Mouse (Mus musculus) gastrocnemius, adult 8-10 months (tissue): ENCODE results near the gene Cspg4. TPM values are rescaled to one million over a fixed set of nuclear protein-coding genes. Genes with fewer than 3 reads are reported as not detected.
"Not testable (repeated sequence)": the region's sequence is repeated elsewhere in the genome, so short reads cannot be mapped to it uniquely, and the experiment has no call there.

Experiments
- DNase-seq, 2 experiments: peaks; one replicate each; pipeline ENCODE4 v3.0.0; 2022; ENCODE audit warnings: low spot score in 2 of 2
- total RNA-seq, 4 experiments: library from RNA; stranded (reverse); gene quantifications; 2 replicates each; pipeline ENCODE4 v1.2.4; 2022

Cspg4 gene
- total RNA-seq, 4 experiments from 2014 or later, result 3.2 to 5.4 (median 4.2) TPM

DNA sequence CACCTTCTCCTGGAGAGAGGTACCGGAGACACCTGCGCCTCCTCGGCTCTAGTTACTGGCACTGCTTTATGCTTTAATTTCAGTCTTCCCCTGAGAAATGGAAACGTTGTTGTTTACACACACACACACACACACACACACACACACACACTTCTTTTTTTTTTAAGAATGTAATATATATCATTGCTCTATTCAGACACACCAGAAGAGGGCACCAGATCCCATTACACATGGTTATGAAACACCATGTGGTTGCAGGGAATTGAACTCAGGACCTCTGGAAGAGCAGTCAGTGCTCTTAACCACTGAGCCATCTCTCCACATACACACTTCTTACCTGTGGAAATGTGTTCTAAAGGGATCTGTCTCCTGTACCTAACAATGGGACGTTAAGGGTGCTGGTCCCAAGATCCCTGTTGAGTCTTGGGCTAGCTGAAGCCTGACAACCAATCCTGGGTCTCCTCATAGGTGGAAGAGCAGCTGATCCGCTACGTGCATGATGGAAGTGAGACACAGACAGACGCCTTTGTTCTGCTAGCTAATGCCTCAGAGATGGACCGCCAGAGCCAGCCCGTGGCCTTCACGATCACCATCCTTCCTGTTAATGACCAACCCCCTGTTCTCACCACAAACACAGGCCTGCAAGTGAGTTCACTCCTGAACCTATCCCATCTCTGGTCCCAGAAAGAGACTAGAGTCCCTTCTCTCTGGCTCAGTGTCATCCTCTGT lies 25.9 kb downstream of the Cspg4 start:
- DNase-seq, result no peak

DNA sequence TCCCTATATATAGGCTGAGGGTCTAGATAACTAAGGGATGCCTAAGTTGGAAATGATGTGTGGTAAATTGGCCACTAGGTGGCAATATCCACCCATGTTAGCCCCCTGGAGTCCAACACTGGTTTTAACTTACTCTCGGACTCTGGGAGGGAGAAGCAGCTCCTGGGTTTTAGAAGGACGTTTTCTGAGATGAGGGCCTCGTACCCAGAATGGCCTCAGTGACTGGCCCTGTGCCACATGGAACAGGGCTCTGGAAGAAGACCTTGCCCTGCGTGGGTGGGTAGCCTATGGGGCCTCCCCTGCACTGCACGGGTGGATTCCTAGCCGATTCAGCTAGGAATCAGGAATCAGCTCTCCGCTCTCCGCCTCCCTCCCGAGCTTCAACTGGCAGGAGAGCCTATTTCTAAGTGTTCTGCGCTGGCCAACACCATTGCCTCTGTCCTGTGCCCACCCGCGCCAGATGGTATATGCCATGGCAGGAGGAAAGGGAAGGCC lies 26.7 kb downstream of the Cspg4 start:
- DNase-seq, result peak in 1 of 2 experiments; percentile 44

DNA sequence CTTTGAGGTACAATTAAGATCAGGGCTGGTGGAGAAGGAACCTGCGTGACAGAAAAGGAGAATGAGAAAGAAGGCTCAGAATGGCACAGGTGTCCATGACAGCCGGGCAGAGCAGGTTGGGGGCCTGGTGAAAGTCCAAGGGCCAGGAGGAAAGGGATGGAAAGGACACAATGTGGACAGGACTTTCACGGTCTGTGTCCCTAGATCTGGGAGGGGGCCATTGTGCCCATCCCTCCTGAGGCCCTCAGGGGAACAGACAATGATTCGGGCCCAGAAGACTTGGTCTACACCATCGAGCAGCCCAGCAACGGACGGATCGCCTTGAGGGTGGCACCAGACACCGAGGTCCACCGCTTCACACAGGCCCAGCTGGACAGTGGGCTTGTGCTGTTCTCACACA lies 27.3 kb downstream of the Cspg4 start:
- no peak for DNase-seq

DNA sequence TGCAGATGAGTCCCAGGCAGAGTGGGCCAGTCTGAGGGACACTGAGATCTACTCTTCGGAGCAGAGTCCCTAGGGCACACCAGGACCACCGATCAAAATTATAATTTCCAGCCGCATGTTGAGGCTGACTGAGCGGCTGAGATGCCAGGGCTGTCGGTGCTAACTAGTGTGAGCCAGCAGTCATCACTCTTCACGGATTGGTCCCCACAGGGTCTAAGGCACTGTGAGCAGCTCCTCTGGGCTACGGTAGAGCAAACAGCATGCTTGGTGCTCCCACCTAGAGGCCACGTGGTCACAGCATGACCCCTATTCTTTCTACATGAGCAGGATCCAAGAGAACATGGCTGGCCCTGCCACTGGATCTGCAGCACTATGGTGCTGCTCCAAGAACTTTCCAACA lies 28.5 kb downstream of the Cspg4 start:
- no peak for DNase-seq

DNA sequence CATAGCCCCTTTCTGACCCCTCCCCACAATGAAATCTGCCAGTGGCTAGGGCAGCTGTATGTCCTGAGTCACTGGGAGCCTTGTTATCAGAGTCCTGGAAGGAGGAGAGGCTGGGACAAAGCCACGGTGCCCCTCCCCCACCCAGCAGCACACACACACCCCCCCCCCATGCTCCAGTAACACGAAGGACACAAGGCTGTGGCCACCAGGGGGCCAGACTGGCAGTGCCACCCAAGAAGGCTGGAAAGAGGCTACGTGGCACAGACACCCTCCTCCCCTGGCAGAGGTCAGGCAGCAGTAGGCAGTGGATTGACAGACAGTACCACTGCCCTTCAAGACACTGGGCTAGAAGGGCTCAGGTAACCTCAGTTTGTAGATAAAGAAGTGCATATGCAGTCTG lies 29.2 kb downstream of the Cspg4 start:
- no peak for DNase-seq

DNA sequence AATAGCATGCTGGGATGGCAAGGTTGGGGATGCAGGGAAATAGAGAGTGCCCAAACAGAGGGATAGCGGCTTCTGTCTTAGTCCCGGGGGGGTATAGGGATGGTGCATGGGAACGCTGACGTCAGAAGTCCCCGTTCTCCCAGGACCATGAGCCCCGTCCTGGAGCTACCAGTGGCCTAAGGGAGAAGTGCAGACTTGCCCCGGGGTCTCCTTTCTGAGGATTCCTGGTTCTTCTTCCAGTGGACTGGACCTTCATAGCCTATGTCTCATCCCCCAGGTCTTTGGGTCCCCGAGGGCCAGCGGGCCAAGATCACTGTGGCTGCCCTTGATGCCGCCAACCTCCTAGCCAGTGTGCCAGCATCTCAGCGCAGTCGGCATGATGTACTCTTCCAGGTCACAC lies 31.9 kb downstream of the Cspg4 start:
- DNase-seq, result no peak

DNA sequence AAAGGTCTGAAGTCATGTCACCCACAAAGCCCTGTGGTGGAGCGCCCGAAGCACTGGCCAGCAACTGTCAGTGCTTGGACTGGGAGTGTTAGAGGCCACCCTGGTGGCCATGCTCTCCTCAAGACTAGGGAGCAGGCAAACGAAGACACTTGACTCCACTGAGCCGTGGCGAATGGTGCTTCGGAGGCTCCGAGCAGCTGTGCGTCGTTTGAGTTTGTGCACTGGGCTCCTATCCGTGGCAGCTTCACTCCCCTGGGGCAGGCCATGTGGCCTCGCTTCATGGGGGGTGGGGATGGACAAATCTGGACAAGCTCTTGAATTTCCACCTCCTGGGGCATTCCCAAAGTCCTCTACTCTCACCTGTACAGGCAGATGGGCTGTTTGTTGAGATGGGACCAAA lies 34.6 kb downstream of the Cspg4 start:
- no peak for DNase-seq

DNA sequence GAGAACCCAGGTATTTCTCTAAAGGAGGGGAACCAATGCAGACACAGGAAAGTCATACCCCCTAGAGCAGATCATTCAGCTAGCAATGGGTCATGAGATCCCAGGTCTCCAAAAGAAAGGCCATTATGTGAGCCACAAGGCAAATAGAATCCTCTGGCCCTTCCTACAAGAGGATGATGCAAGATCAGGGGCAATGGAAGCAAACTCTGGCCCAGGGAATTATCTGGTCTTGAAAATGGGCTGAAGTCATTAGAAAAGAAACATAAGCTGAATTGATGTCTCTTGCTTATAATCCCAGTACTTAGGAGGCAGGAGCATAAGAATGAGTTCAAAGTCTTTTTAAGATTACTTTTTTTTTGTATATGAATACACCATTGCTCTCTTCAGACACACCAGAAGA lies 35.2 kb downstream of the Cspg4 start:
- no peak for DNase-seq

DNA sequence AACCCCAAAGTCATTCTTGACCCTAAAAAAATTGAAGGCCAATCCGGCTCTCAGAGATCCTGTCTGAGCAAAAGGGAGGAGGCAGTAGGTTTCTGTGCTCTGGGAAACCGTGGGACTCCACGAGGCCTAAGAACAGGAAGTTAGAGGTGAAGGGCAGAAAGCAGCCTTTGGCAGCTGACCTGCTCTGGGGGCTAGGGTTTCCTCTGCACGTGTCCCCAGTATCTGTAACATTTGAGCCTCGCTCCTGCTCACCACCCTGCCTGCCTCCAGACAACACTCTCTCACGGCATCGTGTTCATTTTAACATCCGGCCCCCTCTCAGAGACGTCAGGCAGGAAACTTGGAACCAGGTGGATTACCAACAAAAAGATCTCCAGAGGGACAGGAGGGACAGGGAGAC lies 35.7 kb downstream of the Cspg4 start:
- no peak for DNase-seq

DNA sequence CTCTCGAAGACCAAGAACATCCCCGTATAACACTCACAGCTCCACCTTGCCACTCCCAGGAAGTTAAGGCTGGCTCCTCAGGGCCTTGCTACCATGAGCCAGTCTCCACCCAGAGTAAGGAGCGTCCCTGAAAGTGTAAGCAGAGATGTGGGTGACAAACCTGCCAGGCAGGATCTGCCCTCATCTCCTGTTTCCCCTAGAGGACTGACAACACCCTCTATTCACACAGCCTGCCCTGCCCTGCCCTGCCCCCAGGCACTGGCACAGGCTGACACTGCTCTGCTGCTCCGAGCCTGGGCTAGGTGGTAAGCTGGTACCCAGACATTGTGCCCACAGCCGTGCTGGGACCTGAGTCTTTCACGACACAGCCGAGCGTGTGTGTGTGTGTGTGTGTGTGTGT lies 36.4 kb downstream of the Cspg4 start:
- DNase-seq, result no peak

DNA sequence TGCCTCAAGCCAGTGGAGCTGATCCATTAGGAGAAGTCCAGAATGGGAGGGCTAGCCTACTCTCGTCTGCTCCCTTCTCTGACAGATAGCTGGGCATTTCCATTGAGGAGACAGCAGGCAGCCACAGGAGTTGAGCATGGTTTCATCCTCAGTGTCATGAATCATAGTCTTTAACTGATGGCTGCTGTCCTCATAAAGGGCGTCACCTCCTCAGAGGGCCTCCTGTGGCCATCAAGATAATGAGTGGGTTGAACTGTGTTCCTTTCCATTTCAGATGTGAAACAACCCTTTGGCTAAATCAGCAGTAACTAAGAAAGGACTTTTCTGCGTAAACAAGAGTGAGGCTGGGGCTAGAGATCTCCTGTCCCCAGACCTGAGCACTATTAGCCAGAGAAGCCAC lies 38.8 kb downstream of the Cspg4 start:
- no peak for DNase-seq

DNA sequence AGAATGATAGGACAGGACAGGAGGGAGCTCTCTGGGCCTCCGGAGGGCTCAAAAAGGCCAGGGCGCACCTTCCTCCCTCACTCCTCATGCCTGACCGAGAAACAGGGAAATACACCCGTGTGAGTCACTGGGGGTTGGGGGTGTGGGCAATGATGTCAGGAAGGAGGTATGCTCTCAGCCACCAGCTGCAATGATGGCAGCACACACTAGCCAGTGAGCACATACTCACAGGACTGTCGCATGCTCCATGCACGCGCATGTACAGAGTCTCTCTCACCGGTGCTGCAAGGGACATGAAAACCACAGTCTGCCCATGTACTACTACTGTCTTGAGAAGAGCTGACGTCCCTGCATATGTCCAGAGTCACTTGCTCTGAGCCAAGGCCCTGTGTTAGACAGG lies 42.7 kb downstream of the Cspg4 start:
- no peak for DNase-seq

DNA sequence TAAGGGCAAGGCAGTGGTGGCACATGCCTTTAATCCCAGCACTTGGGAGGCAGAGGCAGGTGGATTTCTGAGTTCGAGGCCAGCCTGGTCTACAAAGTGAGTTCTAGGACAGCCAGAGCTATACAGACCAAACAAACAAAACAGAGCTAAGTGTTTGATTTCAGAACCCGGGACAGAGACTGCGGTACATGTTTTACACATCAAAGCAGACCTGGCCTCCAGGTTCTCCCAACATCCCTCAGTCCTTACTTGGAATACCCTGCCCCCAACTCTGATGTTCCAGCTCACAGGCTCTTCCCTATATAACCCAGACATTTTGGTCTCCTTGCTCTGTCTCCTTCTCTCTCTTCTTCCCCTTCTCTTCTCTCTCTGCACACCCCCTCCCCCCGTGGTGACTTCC lies 45.2 kb downstream of the Cspg4 start:
- DNase-seq, result not testable (repeated sequence)

DNA sequence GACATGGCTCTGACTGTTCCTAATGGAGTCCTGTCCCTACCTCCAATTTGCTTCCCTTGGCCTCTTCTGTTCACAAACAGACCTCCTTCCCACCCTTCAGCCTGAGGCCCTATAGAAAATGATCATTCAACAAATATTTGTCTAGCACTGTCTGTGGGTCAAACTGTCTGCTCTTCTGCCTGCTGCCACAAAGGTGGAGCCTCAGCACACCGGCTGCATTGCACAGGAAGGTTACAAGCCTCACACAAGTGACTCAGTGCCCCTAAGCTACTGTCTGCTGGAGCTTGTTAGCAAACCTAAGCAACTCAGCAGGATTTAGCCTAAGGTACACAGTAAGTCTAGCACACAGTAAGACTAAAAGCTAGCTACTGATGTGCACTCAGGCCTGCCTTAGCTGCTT lies 46.2 kb downstream of the Cspg4 start:
- no peak for DNase-seq

DNA sequence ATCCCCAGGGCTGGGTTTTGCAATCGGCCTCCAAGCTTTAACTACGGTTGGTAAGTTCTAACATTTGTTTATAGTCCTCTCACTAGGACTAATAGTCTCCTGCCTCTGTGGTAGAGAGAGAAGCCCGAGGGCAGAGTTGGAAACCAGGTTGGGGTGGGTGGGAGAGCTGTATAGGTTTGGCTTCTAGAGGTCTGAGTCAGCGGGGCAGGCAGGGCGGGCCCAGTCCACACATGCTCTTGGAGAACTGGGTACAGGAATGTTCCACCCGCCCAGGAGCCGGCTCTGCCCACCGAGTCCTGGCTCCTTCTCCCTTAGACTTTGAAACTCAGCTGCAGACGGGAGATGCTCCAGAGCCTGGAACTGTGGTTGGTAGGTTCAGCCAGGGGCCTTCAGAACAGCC lies 49.2 kb downstream of the Cspg4 start:
- no peak for DNase-seq

DNA sequence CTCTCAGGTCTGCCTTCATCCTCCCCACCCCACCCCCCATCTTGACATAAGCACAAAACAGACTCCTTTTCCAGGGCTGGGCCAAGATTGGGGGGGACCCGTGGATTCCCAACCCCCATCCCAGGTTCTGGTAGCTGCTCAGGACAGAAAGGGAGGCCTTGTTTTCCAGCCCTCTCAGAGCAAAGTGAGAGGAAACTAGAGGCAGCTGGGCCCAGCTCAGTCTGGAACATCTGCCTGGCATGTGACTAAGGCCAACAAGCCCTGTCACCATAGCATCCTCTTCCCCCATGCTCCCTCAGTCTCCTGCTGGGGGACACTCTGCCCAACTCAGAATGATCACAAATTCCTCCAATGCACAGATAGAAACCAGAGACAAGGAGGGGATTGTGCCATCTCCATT lies 50.3 kb downstream of the Cspg4 start:
- DNase-seq, result no peak

DNA sequence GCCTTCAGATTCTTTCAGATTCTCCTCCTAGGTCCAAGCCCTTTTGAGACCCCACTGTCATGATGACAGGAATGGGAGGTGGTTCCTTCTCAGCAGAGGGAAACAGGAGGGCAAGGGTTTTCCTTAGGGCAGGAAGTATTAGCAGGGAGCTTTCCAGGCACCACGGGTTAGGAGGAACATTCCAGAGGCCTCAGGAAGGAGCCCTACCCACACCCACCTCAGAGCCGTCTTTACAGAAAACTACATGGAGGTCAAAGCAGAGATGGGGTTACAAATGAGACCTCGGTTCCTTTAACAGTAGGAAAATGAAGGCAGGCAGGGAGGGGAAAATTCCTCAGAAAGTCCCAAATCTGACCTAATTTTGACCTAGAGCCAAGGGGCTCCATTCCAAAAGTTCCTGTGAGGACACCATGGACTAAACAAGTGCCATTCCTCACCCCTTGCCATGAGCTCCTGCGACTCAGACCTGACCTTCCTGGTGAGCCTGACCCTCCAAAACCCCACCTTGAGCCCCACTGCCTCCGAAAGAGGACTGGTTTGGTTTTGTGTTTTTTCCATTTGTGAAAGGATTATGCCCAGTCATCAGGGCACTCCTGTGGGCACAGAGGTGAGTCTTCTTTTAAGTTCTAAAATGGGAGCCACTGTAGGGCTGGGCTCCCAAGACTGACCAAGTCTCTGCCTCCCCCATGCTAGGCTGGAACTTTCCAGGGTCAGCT lies 51.0 kb downstream of the Cspg4 start:
- no peak for DNase-seq

DNA sequence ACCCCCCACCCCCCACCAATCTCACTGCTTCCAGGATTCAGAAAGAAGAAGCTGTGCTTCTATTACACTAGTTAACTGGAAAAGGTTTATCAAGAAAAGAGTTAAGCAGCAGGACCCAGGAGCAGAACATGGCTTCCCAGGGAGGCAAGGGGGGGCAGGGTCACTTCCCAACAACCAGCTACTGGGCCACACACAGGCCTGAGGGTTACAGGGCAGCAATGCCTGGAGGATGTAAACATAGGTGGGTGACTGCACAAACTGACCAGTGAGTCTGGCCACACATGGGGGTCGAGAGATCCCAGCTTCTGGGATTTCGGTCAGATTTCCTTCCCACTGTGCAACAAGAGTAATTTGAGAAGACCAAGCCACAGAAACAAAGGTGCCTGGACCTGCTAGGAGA lies 52.3 kb downstream of the Cspg4 start:
- DNase-seq, result no peak

DNA sequence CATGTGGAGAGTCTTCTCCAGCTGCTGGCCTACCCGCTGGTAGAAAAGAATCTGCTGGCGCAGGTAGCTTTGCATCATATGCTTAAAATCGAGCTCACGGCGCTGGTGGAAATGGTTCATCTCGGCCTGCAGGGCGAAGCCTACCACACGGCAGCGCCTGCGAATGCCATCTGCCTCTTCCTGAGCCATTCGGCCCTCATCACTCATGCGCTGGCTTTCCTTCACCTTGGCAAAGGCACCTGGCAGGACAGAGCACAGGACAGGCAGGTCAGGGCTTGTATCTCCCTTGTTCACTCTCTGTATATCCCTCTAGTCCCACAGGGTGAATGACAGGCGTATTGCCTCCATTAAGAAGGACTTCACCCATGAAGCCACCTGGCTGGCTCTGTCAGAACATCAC lies 53.6 kb downstream of the Cspg4 start:
- no peak for DNase-seq

DNA sequence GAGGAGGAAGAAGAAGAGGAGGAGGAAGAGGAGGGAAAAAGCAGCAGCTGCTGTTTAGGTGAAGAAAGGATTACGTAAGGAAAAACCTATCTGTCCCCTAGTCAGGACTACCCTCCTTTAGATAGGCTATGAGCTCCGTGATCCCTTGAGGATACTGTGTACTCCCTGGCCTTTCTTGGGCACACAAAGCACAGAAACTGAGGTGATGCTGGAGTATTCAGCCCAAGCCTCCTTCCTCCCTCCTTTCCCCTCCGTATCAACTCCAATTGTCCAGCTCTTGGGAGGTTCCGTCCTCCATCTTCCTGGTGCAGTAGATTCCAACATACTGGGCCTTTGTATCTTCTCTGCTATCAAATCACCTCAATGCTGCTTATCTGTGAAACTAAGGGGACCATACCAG lies 57.9 kb downstream of the Cspg4 start:
- DNase-seq, result no peak

DNA sequence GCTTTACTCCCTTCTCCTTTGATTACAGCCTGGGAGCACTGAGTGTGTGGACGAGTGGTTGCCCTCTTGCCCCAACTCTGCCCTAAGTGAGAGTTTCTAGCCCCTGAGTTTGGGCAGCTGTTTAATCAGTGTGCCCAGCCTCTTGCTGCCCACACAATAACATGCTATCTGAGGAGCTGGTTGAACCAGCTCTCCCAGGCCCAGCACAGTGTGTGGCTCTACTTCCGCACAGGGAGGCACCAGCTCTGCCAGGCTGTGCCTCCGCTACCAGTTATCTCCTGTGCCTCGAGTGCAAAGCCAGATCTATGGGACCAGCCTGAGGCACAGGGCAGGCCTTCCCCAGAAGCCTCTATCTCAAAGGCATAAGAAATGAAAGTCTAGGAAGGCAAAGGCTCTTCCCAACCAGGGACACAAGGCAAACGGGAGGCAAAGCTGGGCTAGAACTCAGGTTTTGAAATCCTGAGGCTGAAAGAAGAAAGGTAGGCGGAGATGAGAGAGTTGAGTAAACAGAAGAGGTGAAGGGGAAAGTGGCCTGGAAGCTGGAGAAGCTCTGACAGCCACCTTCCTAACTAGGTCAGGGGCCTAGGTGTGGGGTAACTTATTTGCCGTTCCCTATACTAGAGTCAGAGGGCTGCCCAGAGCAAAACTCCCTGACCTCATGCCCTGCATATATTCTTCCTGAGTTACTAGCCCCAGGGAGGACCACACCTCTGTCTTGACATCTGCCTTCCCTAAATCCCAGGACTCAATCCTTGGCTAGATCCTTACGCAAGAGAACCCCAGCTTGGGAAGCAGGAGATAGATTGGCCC lies 59.2 kb downstream of the Cspg4 start:
- no peak for DNase-seq

DNA sequence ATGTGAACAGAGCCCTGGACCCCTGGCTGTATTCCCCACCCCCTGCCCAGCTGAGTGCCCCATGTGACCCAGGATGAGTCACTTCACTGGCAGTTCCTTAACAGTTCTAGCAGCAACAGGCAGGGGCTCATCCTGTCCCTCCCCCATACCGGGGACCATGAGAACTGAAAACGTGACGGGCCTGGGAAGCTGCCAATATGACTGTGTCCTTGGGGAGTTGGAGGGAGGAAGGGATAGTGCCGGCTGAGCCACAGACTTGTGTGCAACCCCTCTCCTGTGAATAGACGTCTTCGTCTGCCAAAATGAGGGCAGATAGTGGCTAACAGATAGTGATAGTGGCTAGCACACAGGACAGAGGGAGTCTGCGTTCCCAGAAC lies 59.8 kb downstream of the Cspg4 start:
- peak; percentile 78 to 79 for DNase-seq
